In the genomic region with DNA sequence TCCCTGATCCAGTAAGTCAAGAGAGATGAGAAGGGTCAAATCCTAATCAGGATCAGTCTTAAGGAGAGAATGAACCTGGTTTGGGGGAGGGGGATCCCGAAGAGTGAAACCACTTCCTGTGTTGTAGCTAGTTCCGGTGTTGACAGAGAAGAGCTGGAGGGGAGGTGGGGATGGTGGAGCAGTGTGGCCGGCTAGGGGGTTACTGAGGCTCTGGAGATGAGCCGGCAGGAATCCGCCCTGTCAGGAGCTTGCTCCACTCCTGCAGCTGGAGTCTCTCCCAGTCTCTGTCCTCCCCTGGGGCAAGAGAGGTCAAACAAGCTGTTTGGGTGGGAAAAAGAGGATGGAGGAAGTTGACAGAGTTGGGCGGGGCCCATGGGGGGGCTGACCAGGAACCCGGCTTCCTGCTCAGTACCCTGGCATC, we compare ENCODE assay signal across 8 mouse cellular contexts. TPM values are rescaled to one million over a fixed set of nuclear protein-coding genes. Genes with fewer than 3 reads are reported as not detected.
A peak's percentile ranks its signal among the peaks of the same experiment; 100 is the strongest.
DNase-seq lines count a peak whose midpoint lies in the region; ATAC-seq and TF ChIP-seq lines count a peak whose summit lies in the region.

Gene Gpsm3, plus strand, starts transcription at position 126 of the 421 bp plus-strand sequence.

- peak within 1 kb of the TSS; percentile 95 for H3K27ac ChIP-seq in bone marrow macrophage, adult 2 months (ENCODE audit: insufficient read depth, low read depth, low read length)
- H3K27ac ChIP-seq in heart, embryonic 10.5 days, result peak within 1 kb of the TSS; percentile 100
- peak within 1 kb of the TSS; percentile 100 for H3K27ac ChIP-seq in kidney, embryonic 16.5 days (ENCODE audit: low read length)

- TF ChIP-seq CTCF in bone marrow macrophage, adult 2 months (IDR thresholded peaks at IDR 0.05; ENCODE audit: low read depth, low read length), result no peak; the same call in 1 of the 2 replicates

- peak within 1 kb of the TSS; percentile 95 for H3K4me2 ChIP-seq in kidney, embryonic 16.5 days (replicated peaks; ENCODE audit: low read depth, low read length)

- DNase-seq in cerebellum, adult 8-10 months, result peak; percentile 33
- no peak for DNase-seq in cerebellum, postnatal 4 days (ENCODE audit: low spot score in 2 of 2)
- DNase-seq in heart, embryonic 10.5 days (ENCODE audit: low spot score), result no peak
- peak; percentile 68 for DNase-seq in lung, postnatal 25 days (ENCODE audit: low spot score)
- DNase-seq in spleen, postnatal 14 days (ENCODE audit: low spot score in 2 of 2), result peak; percentile 39 to 45
- DNase-seq in c-Kit-positive CD71-positive TER-119-positive erythroid progenitor cells, embryonic 14.5 days (ENCODE audit: low spot score), result no peak

- peaks cover 17% of the 10 kb centered on the region for H3K4me1 ChIP-seq in bone marrow macrophage, adult 2 months (ENCODE audit: control insufficient read depth, insufficient read depth, low read length)
- peaks cover 77% of the 10 kb centered on the region for H3K4me1 ChIP-seq in heart, embryonic 10.5 days
- peaks cover 63% of the 10 kb centered on the region for H3K4me1 ChIP-seq in kidney, embryonic 16.5 days (ENCODE audit: insufficient read depth, low read length)

- no peak for TF ChIP-seq POLR2A in bone marrow macrophage, adult 2 months (IDR thresholded peaks at IDR 0.05; ENCODE audit: borderline replicate concordance, low read depth, low read length)

- no peaks in the 10 kb centered on the region for H3K27me3 ChIP-seq in heart, embryonic 10.5 days (ENCODE audit: insufficient read depth, poor library complexity, severe bottlenecking)
- no peaks in the 10 kb centered on the region for H3K27me3 ChIP-seq in kidney, embryonic 16.5 days (ENCODE audit: insufficient read depth, low read length)

- peak within 1 kb of the TSS; percentile 99 for H3K9ac ChIP-seq in kidney, embryonic 16.5 days (replicated peaks; ENCODE audit: low read length)

- ATAC-seq in kidney, embryonic 16.5 days (ENCODE audit: low FRiP score, low TSS enrichment), result no peak

- H3K36me3 ChIP-seq in heart, embryonic 10.5 days, result peaks cover 8% of the 10 kb centered on the region
- H3K36me3 ChIP-seq in kidney, embryonic 16.5 days (ENCODE audit: insufficient read depth, low read length), result peaks cover 4% of the 10 kb centered on the region; the same call in 1 of the 2 replicates

- H3K4me3 ChIP-seq in bone marrow macrophage, adult 2 months (ENCODE audit: insufficient read depth, low read length), result peak within 1 kb of the TSS; percentile 60
- H3K4me3 ChIP-seq in heart, embryonic 10.5 days, result peak within 1 kb of the TSS; percentile 97
- H3K4me3 ChIP-seq in kidney, embryonic 16.5 days (ENCODE audit: low read length), result peak within 1 kb of the TSS; percentile 20

- H3K9me3 ChIP-seq in heart, embryonic 10.5 days, result no peaks in the 10 kb centered on the region
- H3K9me3 ChIP-seq in kidney, embryonic 16.5 days (ENCODE audit: low read length), result no peaks in the 10 kb centered on the region

- WGBS in heart, embryonic 10.5 days, result 17% methylated on average over 6 of the region's 7 CpGs
- 6% methylated on average over 5 of the region's 7 CpGs for WGBS in kidney, embryonic 16.5 days

RNA-seq across cellular contexts. Expression of gene Gpsm3, which starts in this region (rescaled TPM):
- 217 and 244 TPM in 2 replicates for polyA plus RNA-seq in bone marrow macrophage, adult 2 months (2012; ENCODE audit: insufficient read depth, insufficient read length, missing spikeins)
- 6.8 and 11.0 TPM in 2 replicates for polyA plus RNA-seq in heart, embryonic 10.5 days (2016; fragmentation: Nextera tagmentation; extraction: Ambion mirVana)
- 21.5 and 25.6 TPM in 2 replicates for polyA plus RNA-seq in kidney, embryonic 16.5 days (2015; fragmentation: Nextera tagmentation; extraction: Ambion mirVana)

Comparison
In these comparisons a context has a peak if more than half of its experiments do, and no peak if none do; other contexts are left out.
1. DNase-seq: peak in cerebellum, adult 8-10 months (single experiment), lung, postnatal 25 days (single experiment) and spleen, postnatal 14 days (2 of 2); none in cerebellum, postnatal 4 days (0 of 2), heart, embryonic 10.5 days (single experiment) and c-Kit-positive CD71-positive TER-119-positive erythroid progenitor cells, embryonic 14.5 days (single experiment).
2. H3K4me3 ChIP-seq: peak in every context shown above with its lines; median percentile 97 in heart, embryonic 10.5 days; 60 in bone marrow macrophage, adult 2 months; 20 in kidney, embryonic 16.5 days.
3. Peak in every context shown above with its lines, with median percentiles within 50 percentile points of each other: H3K27ac ChIP-seq.